Mouse (Mus musculus) liver, embryonic 12.5 days (tissue): ENCODE results near the gene Pdzd3. TPM values are rescaled to one million over a fixed set of nuclear protein-coding genes. Genes with fewer than 3 reads are reported as not detected.

Source experiments
- ATAC-seq: fragments of 200-750 bp; cut with Nextera tagmentation; 2 replicates; pipeline ENCODE4 v1.8.0; 2017; ENCODE audit warnings: moderate number of reproducible peaks, mild to moderate bottlenecking, moderate library complexity
- H3K27ac ChIP-seq: fragments of 300-500 bp; sonication (generic); 2 replicates; pipeline ENCODE4 v1.5.1; 2016; ENCODE audit warnings: mild to moderate bottlenecking
- H3K27me3 ChIP-seq: fragments of 300-500 bp; sonication (generic); replicated peaks from 2 replicates; pipeline ENCODE4 v1.6.1; 2016; ENCODE audit warnings: mild to moderate bottlenecking, moderate library complexity
- H3K36me3 ChIP-seq: fragments of 300-500 bp; sonication (generic); 2 replicates; pipeline ENCODE4 v1.6.1; 2016; ENCODE audit warnings: mild to moderate bottlenecking, moderate library complexity
- H3K4me1 ChIP-seq: fragments of 300-500 bp; sonication (generic); 2 replicates; pipeline ENCODE4 v1.6.1; 2016
- H3K4me2 ChIP-seq: fragments of 300-500 bp; sonication (generic); 2 replicates; pipeline ENCODE4 v1.6.1; 2016; ENCODE audit warnings: mild to moderate bottlenecking, moderate library complexity
- H3K4me3 ChIP-seq: fragments of 300-500 bp; sonication (generic); 2 replicates; pipeline ENCODE4 v1.5.1; 2016; ENCODE audit warnings: mild to moderate bottlenecking, moderate library complexity
- H3K9ac ChIP-seq: fragments of 300-500 bp; sonication (generic); 2 replicates; pipeline ENCODE4 v1.6.1; 2016; ENCODE audit warnings: mild to moderate bottlenecking, moderate library complexity
- H3K9me3 ChIP-seq: fragments of 300-500 bp; sonication (generic); replicated peaks from 2 replicates; pipeline ENCODE4 v1.6.1; 2016; ENCODE audit warnings: mild to moderate bottlenecking, moderate library complexity
- WGBS: fragments of 180-500 bp; shearing (Covaris S2); methylation state at CpG from one replicate; pipeline ENCODE4 v1.1.7; 2016; ENCODE audit not compliant: insufficient replicate concordance; 5-methylcytosine and 5-hydroxymethylcytosine counted together
- polyA plus RNA-seq: library from polyadenylated mRNA; unstranded; fragments of >200 nt; fragmentation: Nextera tagmentation; extraction: Ambion mirVana; gene quantifications from 2 replicates; pipeline ENCODE4 v1.2.1, GENCODE M21; 2016

Gene Pdzd3
- polyA plus RNA-seq, 1 experiment from 2014 or later: 0.15 TPM

DNA sequence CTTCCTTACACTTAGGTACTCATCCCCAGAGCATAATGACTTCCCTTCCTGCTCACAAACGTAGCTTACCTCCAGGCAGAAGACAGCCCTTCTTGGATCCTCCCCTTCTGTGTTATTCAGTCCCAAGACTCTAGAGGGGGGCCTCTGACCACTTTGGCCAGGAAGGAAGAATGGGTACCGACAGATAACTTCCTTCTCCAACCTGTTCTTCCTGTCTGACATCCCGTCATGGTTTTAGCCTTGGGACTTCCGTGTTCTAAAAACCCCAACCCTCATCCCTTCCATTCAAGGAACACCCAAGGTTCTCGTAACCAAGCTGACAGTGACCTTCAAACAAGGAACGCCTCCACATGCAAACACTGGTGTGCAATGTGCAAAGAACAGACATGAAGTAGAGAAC lies 17.2 kb upstream of the Pdzd3 start, which contains the start of gene Nlrx1:
Gene Nlrx1 (minus strand): TSS at position 168 of the 400 bp plus-strand sequence.
- peak within 1 kb of the TSS; percentile 66 for H3K4me3 ChIP-seq
- H3K9ac ChIP-seq: peak within 1 kb of the TSS; percentile 89
- H3K27ac ChIP-seq: peak within 1 kb of the TSS; percentile 83
- 0 out of 2 replicates have a peak, but pooled peaks cover 3% of the 10 kb centered on the region for H3K9me3 ChIP-seq
- peaks cover 26% of the 10 kb centered on the region for H3K4me1 ChIP-seq
- H3K36me3 ChIP-seq: peaks cover 4% of the 10 kb centered on the region
- ATAC-seq: peak; percentile 73
- H3K4me2 ChIP-seq: peak within 1 kb of the TSS; percentile 97
- WGBS: 18% methylated on average over 6 of the region's 6 CpGs
- no peaks in the 10 kb centered on the region; the same call in 1 of the 2 replicates for H3K27me3 ChIP-seq

GRCm38 (mm10) chr9:44268027-44268360 lies 16.7 kb upstream of the Pdzd3 start:
- H3K4me3 ChIP-seq: peak overlapping the region; percentile 66
- peak; percentile 91 for ATAC-seq
- H3K36me3 ChIP-seq: no peaks in the 10 kb centered on the region
- H3K9ac ChIP-seq: peak overlapping the region; percentile 89
- WGBS: 2% methylated on average over 28 of the region's 28 CpGs
- peak overlapping the region; percentile 83 for H3K27ac ChIP-seq
- peak overlapping the region; percentile 97 for H3K4me2 ChIP-seq
- H3K4me1 ChIP-seq: peaks cover 26% of the 10 kb centered on the region
- 0 out of 2 replicates have a peak, but pooled peaks cover 3% of the 10 kb centered on the region for H3K9me3 ChIP-seq
- H3K27me3 ChIP-seq: no peaks in the 10 kb centered on the region; the same call in 1 of the 2 replicates

DNA sequence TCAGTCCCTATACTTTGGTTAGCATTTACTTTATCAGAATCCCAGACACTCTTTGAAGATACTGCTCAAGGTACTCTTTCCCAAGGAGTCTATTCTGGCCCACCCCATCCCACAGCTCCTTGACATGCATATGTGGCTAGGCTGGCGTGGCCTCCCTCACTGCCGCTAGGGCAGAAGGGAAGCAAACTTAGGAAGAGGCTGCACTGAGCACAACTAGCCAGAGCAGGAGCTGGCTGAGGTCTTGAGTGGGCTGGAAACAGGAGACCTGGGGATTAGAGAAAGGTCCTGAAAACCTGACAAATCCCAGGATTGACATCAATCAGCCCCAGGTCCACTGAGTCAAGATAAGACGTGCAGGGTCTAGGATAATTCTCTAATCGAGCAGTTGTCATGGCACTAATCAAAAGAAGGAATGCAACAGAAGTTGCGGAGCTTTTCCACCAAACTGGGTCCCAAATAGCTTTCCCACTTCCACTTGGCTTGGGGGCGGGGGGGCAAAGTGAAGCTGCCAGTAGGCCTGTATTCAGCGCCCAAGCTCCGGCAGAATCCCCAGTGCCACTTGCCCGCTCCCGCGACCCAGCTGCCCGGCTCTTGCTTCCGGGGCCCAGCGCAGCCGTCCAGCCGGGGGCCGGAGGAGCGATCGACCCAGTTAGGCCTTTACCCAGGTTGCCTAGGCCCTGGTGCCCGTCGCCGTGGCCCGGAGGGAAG lies 16.2 kb upstream of the Pdzd3 start:
- Histone ChIP-seq H3K9ac (peak overlapping the region; percentile 89), H3K36me3 (no peaks in the 10 kb centered on the region), H3K4me3 (peak overlapping the region; percentile 66), H3K27me3 (no peaks in the 10 kb centered on the region; the same call in 1 of the 2 replicates), H3K27ac (peak overlapping the region; percentile 83), H3K9me3 (0 out of 2 replicates have a peak, but pooled peaks cover 3% of the 10 kb centered on the region), H3K4me2 (peak overlapping the region; percentile 97), H3K4me1 (peaks cover 26% of the 10 kb centered on the region)
- WGBS: 13% methylated on average over 20 of the region's 23 CpGs
- no peak; the same call in 1 of the 2 replicates for ATAC-seq

- Histone ChIP-seq H3K4me1 (peaks cover 30% of the 10 kb centered on the region), H3K9me3 (0 out of 2 replicates have a peak, but pooled peaks cover 3% of the 10 kb centered on the region), H3K27me3 (no peaks in the 10 kb centered on the region; the same call in 1 of the 2 replicates), H3K36me3 (no peaks in the 10 kb centered on the region), H3K9ac (peak overlapping the region; percentile 89; the same call in 1 of the 2 replicates), H3K4me2 (peak overlapping the region; percentile 97), H3K4me3 (no peak overlapping the region), H3K27ac (peak overlapping the region; percentile 18; the same call in 1 of the 2 replicates)
- 69% methylated on average over 8 of the region's 8 CpGs for WGBS
- ATAC-seq: no peak
These were observed 15.4 kb upstream of the Pdzd3 start for GRCm38 (mm10) chr9:44266478-44267226.

DNA sequence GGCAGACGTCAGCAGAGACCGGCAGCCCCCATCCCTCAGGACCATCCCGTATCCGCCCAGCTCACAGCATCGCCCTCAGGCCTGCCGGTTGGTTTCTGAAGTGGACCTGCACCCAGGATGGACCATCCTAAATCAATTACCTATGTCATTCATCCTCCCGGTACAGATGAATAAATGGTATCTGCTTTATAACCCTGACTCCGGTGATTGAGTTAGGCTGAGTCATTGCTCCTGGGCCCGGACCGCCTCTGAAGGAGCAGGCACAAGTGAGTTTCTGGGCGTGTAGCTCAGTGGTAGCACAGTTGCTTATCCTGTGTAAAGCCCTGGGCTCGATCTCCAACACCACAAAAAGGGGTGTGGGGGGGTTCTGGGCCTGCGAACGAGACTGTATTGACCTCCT lies 10.1 kb upstream of the Pdzd3 start:
- Histone ChIP-seq H3K9ac (no peak overlapping the region), H3K27ac (no peak overlapping the region), H3K27me3 (no peaks in the 10 kb centered on the region; the same call in 1 of the 2 replicates), H3K4me1 (peaks cover 6% of the 10 kb centered on the region; the same call in 1 of the 2 replicates), H3K4me2 (no peak overlapping the region), H3K4me3 (no peak overlapping the region), H3K9me3 (no peaks in the 10 kb centered on the region), H3K36me3 (no peaks in the 10 kb centered on the region)
- ATAC-seq: no peak
- WGBS: 78% methylated on average over 14 of the region's 14 CpGs

DNA sequence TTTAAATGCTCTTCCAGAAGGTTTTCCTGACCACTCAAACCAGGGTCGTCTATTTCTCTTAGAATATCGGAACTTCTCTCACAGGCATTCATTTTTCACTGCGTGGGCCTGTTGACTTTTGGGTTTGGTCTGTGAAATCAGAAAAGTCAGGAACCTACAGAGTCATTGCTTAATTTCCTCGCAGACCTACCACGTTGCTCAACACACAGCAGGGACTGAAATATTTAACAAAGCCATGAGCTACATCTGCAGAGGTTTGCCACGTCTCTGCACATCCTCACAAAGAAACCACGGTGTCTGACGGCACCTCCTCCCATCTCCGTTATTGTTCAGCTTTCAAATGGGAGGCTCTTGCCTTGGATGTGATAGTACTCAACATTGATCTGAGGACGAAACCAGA lies 7.7 kb upstream of the Pdzd3 start:
- no peak overlapping the region for H3K4me3 ChIP-seq
- no peak for ATAC-seq
- H3K4me1 ChIP-seq: peaks cover 15% of the 10 kb centered on the region
- WGBS: 60% methylated on average over 10 of the region's 10 CpGs
- H3K9me3 ChIP-seq: no peaks in the 10 kb centered on the region
- H3K4me2 ChIP-seq: no peak overlapping the region
- H3K27me3 ChIP-seq: no peaks in the 10 kb centered on the region; the same call in 1 of the 2 replicates
- no peak overlapping the region for H3K27ac ChIP-seq
- H3K9ac ChIP-seq: no peak overlapping the region
- no peaks in the 10 kb centered on the region for H3K36me3 ChIP-seq

DNA sequence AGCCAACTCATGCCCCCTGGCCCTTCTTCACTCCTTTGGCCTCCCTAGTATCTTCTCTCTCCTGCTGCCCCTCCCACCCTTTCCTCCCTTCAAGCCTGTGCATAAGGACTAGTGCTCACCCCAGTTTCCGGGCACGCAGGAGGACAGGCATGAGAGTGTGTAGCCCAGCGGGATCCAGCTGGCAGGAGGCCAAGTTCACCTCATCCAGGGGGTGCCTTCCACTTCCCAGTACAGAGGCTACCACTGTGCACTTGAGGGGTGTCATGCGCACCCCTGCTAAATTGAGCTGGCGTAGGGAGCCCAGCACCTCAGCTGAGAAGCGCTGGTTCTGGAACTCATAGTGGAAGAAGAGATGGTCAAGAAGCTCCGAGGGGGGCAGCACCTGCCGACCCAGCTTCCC lies 4.9 kb upstream of the Pdzd3 start:
- Histone ChIP-seq H3K4me1 (peaks cover 12% of the 10 kb centered on the region; the same call in 1 of the 2 replicates), H3K27ac (0 out of 2 replicates have a peak overlapping the region, but pooled peaks have one; percentile 7), H3K9me3 (no peaks in the 10 kb centered on the region), H3K36me3 (no peaks in the 10 kb centered on the region), H3K4me3 (no peak overlapping the region), H3K9ac (no peak overlapping the region), H3K27me3 (peaks cover 13% of the 10 kb centered on the region), H3K4me2 (no peak overlapping the region)
- 80% methylated on average over 8 of the region's 8 CpGs for WGBS
- ATAC-seq: no peak

GRCm38 (mm10) chr9:44255136-44255521 lies 3.9 kb upstream of the Pdzd3 start:
- Histone ChIP-seq H3K27ac (no peak overlapping the region), H3K4me2 (no peak overlapping the region), H3K4me1 (peaks cover 22% of the 10 kb centered on the region), H3K9me3 (no peaks in the 10 kb centered on the region), H3K4me3 (no peak overlapping the region), H3K36me3 (no peaks in the 10 kb centered on the region), H3K9ac (no peak overlapping the region), H3K27me3 (peaks cover 13% of the 10 kb centered on the region)
- 70% methylated on average over 6 of the region's 6 CpGs for WGBS
- no peak for ATAC-seq

GRCm38 (mm10) chr9:44254508-44255135 lies 3.4 kb upstream of the Pdzd3 start:
- Histone ChIP-seq H3K4me1 (peaks cover 27% of the 10 kb centered on the region), H3K36me3 (no peaks in the 10 kb centered on the region), H3K9ac (no peak overlapping the region), H3K4me3 (no peak overlapping the region), H3K27ac (no peak overlapping the region), H3K9me3 (no peaks in the 10 kb centered on the region), H3K27me3 (peaks cover 16% of the 10 kb centered on the region), H3K4me2 (no peak overlapping the region)
- ATAC-seq: no peak
- 40% methylated on average over 5 of the region's 5 CpGs for WGBS

GRCm38 (mm10) chr9:44253441-44253840 lies 2.2 kb upstream of the Pdzd3 start:
- ATAC-seq: no peak
- Histone ChIP-seq H3K9ac (no peak overlapping the region; the same call in 1 of the 2 replicates), H3K4me1 (peaks cover 33% of the 10 kb centered on the region), H3K9me3 (no peaks in the 10 kb centered on the region), H3K4me2 (no peak overlapping the region), H3K4me3 (no peak overlapping the region), H3K27me3 (peaks cover 23% of the 10 kb centered on the region), H3K27ac (no peak overlapping the region), H3K36me3 (no peaks in the 10 kb centered on the region)
- 78% methylated on average over 6 of the region's 6 CpGs for WGBS

DNA sequence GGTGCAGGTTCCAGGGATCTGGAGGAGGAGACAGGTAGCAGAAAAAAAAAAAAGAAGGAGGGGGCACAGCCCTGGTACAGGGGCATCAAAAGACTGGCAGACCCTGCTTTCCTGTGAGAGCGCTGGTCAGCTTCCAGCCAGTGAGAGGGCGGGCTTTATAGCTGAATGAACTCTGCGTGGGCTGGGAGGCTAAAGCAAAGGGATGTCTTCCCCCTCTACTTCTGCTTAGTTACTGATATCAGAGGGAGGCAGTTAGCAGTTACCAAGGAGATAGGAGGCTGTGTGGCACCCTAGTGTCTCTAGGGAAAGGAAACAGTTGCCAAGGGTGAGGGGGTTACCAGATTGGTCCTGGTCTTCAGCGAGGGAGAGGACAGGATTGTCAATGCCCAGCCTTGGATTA lies 826 bp downstream of the Pdzd3 start:
- H3K4me3 ChIP-seq: no peak overlapping the region
- H3K9me3 ChIP-seq: no peaks in the 10 kb centered on the region
- no peak overlapping the region for H3K9ac ChIP-seq
- H3K27me3 ChIP-seq: peaks cover 23% of the 10 kb centered on the region
- ATAC-seq: no peak
- H3K27ac ChIP-seq: no peak overlapping the region
- H3K4me1 ChIP-seq: peaks cover 41% of the 10 kb centered on the region
- H3K36me3 ChIP-seq: no peaks in the 10 kb centered on the region
- 0 out of 2 replicates have a peak overlapping the region, but pooled peaks have one; percentile 9 for H3K4me2 ChIP-seq
- WGBS: 30% methylated on average over 4 of the region's 4 CpGs
